Mouse (Mus musculus): ENCODE results near the gene En1.

The En1 gene

DNA sequence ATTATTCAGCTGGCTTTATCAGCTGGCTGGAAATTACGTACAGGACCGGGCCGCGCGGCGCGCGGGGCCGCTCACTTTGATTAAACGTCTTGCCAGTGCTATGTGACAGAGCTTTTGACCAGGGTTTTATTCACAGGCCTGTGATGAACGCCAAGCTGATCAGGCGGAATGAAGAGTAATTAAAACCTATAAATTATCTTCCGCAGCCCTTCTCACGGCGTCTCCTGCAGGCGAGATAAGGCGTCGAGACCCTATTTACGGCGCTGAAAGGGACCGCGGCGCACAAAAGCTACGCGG is 2.1 kb upstream of the En1 start:
- DNase-seq (ENCODE audit: low read depth, low spot score) = no peak

GRCm38 (mm10) chr1:120600516-120601252 is 1.5 kb upstream of the En1 start:
- no peak for DNase-seq (ENCODE audit: low read depth, low spot score)

- DNase-seq (ENCODE audit: low read depth, low spot score) = no peak
These were observed 873 bp upstream of the En1 start for GRCm38 (mm10) chr1:120601253-120601836.

- no peak for DNase-seq (ENCODE audit: low read depth, low spot score)
These were observed 848 bp downstream of the En1 start for GRCm38 (mm10) chr1:120602876-120603655.

- DNase-seq (ENCODE audit: low read depth, low spot score) = no peak
These were observed 1.4 kb downstream of the En1 start for GRCm38 (mm10) chr1:120603656-120604051.

DNA sequence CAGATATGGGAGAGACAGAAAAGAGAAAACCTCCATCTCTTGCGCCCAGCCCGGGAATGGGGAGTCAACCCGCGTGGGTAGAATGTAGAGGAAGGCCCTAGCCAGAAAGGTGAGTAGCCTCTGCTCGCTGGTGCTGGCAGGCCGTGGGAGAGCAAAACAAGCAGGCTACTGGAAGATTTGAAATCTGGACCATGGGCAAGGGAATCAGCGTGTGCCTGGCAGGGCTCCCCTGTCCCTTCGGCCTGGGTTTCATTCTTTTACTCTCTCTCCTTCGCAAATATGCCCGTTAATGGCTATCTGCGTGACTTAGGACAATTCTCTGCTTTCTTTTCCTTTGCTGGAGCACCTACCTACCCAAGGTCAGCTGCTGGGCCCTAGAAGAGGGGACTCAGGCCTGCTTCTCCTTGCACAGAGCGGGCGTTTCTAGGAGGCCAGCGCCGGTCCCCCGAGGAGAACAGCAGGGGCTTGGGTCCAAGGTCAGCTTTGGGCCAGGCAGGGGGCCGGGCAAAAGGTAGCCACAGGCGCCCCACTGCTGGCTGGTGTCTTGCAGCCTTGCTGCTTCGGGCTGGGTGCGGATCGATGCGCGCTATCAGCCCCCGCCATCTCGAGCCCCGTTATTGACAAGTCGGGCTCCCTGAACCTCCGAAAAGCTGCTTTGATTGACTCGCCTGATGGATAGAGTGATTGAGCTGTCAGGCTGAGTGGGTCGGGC is 2.4 kb downstream of the En1 start:
- no peak for DNase-seq (ENCODE audit: low read depth, low spot score)

- no peak for DNase-seq (ENCODE audit: low read depth, low spot score)
These were observed 2.9 kb downstream of the En1 start for GRCm38 (mm10) chr1:120605143-120605435.

DNA sequence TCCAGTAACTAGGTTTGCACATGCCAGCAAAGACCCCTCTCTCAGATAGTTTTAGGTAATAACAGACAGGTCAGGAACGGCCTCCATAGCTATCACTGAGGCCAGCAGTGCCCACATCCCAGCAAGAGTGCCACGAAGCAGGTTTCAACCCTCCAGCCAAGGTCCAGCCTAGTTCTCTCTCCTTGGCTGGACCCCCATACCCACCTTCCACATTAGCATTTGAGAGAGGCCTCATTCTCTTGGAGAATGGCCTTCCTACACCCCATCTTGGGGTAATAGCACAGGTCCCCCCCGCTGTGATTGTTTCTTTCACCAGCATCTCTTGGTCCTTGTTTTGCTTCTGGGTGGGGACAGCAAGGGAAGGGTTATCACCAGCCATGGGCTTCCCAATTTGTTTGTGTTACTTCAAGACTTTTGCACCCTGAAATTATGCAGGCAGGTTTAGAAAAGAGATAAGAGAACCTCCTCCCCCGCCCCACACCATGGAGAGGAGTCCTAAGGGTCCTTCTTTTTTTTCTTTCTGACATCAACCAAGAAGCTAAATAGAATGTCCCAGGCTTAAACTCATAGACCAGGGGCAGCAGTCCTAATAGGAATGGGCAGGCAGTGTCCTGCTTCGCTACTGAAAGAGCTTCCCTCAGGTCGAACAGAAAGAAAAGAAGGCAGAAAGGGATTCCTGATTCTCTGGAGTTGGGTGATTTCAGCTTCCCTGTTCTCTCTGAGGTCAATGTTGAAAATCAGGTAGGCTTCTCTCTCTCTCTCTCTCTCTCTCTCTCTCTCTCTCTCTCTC is 3.5 kb downstream of the En1 start:
- DNase-seq (ENCODE audit: low read depth, low spot score) = no peak

GRCm38 (mm10) chr1:120606641-120607575 is 4.7 kb downstream of the En1 start:
- no peak for DNase-seq (ENCODE audit: low read depth, low spot score)

- no peak for DNase-seq (ENCODE audit: low read depth, low spot score)
These were observed 5.6 kb downstream of the En1 start for GRCm38 (mm10) chr1:120607576-120608400.

DNA sequence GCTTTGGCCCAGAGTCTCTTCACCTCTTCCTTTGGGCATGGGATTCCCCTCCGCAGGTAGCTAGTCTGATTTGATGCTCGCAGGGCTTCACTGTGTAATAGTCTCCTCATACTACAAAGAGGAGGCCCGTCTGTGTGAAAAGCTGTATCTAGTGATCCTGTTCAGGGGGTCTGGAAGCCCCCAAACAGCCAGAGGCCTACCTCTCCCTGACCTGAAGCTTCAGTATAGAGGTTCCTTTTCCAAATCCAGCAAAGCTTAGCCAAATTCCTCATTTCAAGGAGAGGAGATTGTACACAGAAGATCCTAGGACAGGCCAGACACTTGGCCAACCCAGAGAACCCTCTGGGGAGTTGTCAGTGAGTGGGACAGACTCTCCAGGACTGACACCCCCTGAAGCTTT is 6.2 kb downstream of the En1 start:
- DNase-seq (ENCODE audit: low read depth, low spot score) = no peak

DNA sequence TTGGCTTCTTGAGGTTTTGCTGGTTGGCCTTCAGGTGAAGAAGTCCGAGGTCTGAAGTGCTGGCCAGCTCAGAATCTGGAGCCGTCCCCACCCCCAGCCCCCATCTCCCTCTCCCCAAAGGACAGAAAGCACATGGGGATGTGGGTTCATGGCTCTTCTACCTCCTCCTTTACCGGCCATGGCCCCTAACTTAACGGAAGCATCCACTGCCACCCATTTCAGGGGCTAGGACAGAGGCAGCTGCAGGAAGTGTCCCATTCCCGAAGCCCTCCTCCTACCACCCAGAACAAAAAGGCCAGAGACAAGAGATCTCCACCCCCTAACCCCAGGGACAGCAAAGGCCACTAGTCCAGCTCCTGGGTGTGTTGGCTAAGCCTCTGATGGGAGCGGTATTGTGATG is 7.4 kb downstream of the En1 start:
- DNase-seq (ENCODE audit: low read depth, low spot score) = no peak

- no peak for DNase-seq (ENCODE audit: low read depth, low spot score)
These were observed 11.5 kb downstream of the En1 start for GRCm38 (mm10) chr1:120613461-120614306.

- no peak for DNase-seq (ENCODE audit: low read depth, low spot score)
These were observed 12.3 kb downstream of the En1 start for GRCm38 (mm10) chr1:120614307-120615100.

GRCm38 (mm10) chr1:120615521-120615920 is 13.3 kb downstream of the En1 start:
- DNase-seq (ENCODE audit: low read depth, low spot score) = no peak

DNA sequence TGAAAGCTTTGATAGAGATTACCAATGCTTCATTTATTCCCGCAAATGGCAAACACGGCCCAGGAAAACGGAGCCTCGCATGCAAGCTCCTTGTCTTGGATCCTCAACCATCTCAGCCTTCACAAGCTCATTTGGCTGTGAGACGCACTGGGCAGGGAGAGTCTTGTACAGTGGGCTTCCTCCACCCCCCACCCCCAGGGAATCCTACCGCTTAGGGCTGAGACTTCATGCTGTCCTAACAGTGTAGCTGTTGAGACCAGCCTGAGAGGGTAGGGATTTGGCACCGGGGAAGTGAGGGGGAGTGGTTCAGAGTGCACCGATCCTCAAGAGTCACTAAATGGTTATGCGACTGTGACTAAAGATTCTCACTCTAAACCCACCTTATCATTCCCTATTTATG is 13.7 kb downstream of the En1 start:
- no peak for DNase-seq (ENCODE audit: low read depth, low spot score)

DNA sequence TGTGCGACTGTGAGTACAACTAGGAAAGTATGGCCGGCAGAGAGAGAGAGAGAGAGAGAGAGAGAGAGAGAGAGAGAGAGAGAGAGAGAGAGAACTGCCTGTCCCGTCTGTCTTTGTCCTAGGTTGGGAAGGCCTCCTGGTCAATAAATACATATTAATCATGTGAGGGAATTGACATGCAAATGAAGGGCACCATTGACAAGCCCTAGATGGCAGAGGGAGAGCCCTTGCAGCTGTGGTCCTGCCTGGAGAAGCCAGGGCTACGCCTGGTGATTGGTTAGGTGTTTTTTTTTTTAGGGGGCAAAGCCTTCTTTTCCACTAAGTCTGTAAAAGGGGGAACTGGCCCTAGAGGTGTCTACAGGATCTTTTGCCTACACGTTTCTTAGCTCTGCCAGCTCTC is 19.2 kb downstream of the En1 start:
- DNase-seq (ENCODE audit: low read depth, low spot score) = no peak

All from brain, embryonic 18.5 days (tissue).